Comparison of ENCODE assay signal across 20 mouse cellular contexts in the genomic region with DNA sequence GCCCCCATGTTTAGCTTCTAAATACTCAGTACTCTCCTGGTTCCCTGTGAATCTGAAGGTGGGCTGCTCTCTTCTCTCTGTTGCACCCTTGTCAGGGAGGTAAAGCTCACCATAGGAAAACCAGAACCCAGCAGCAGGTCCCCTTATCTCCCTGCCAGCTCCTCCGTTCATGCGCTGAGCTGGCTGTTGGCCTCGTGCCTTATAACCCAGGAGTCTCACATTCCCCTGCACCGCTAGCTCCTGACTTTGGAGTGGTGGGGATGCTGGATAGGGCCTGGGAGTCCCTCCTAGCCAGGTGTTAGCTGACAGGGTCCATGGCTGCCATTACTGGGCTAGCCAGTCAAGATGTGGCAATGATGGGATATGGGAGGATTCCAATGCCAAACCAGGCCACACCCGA. TPM values are rescaled to one million over a fixed set of nuclear protein-coding genes. Genes with fewer than 3 reads are reported as not detected.
A peak's percentile ranks its signal among the peaks of the same experiment; 100 is the strongest.
DNase-seq lines count a peak whose midpoint lies in the region; ATAC-seq lines count a peak whose summit lies in the region.
"Had no signal": no experiment of that assay in that cellular context is flagged by ENCODE, and none has a peak within 500 bp of the region (broad histone marks: within the 10 kb centered on the region; RNA-seq: fewer than 3 reads in every experiment).

No protein-coding gene starts in this region.

- no peaks in the 10 kb centered on the region for H3K9me3 ChIP-seq in embryonic facial prominence, embryonic 13.5 days
- no peaks in the 10 kb centered on the region for H3K9me3 ChIP-seq in limb, embryonic 15.5 days
- H3K9me3 ChIP-seq: embryonic facial prominence, embryonic 12.5 days; G1E; lung, embryonic 15.5 days; midbrain, embryonic 10.5 days had no signal

- no peak for ATAC-seq in embryonic facial prominence, embryonic 13.5 days (ENCODE audit: insufficient number of reproducible peaks, insufficient read depth, low FRiP score, low TSS enrichment, low read depth)
- ATAC-seq in limb, embryonic 15.5 days (ENCODE audit: insufficient number of reproducible peaks, low FRiP score, low TSS enrichment, low read depth) = no peak
- ATAC-seq: activated CD4-positive, CD25-positive, alpha-beta regulatory T cell, adult 4 months; forebrain, embryonic 16.5 days had no signal

- peaks cover 96% of the 10 kb centered on the region for H3K36me3 ChIP-seq in embryonic facial prominence, embryonic 13.5 days
- peaks cover 69% of the 10 kb centered on the region for H3K36me3 ChIP-seq in limb, embryonic 15.5 days

- H3K9ac ChIP-seq in embryonic facial prominence, embryonic 13.5 days = no peak overlapping the region
- H3K9ac ChIP-seq in limb, embryonic 15.5 days = no peak overlapping the region
- H3K9ac ChIP-seq: embryonic facial prominence, embryonic 12.5 days; liver, embryonic 14.5 days; lung, embryonic 15.5 days had no signal

- H3K4me3 ChIP-seq in embryonic facial prominence, embryonic 13.5 days = no peak overlapping the region
- H3K4me3 ChIP-seq in limb, embryonic 15.5 days = no peak overlapping the region
- H3K4me3 ChIP-seq: embryonic facial prominence, embryonic 12.5 days; lung, embryonic 15.5 days; midbrain, embryonic 10.5 days had no signal

- WGBS in embryonic facial prominence, embryonic 13.5 days = 85% methylated on average over 5 of the region's 5 CpGs
- 56% methylated on average over 5 of the region's 5 CpGs for WGBS in limb, embryonic 15.5 days

- H3K4me2 ChIP-seq in embryonic facial prominence, embryonic 13.5 days = no peak overlapping the region
- H3K4me2 ChIP-seq in limb, embryonic 15.5 days = no peak overlapping the region
- H3K4me2 ChIP-seq: embryonic facial prominence, embryonic 12.5 days; lung, embryonic 15.5 days had no signal

- H3K27ac ChIP-seq in embryonic facial prominence, embryonic 13.5 days = peak overlapping the region; percentile 72; the same call in 1 of the 2 replicates
- peak overlapping the region; percentile 67; the same call in 1 of the 2 replicates for H3K27ac ChIP-seq in limb, embryonic 15.5 days
- H3K27ac ChIP-seq: liver, embryonic 14.5 days; macrophage; midbrain, embryonic 10.5 days had no signal

- peak; percentile 56 to 61 for DNase-seq in cerebellum, postnatal 25 days
- DNase-seq in cerebellum, postnatal 14 days = no peak
- DNase-seq in heart, postnatal 4 days = peak; percentile 45
- no peak for DNase-seq in heart, adult 9 months (ENCODE audit: low spot score in 2 of 2)
- DNase-seq in right cerebral cortex, postnatal 4 days = no peak
- DNase-seq: adrenal gland, postnatal 10 days; kidney, adult 18-20 months; kidney, postnatal 14 days; thymus, postnatal 14 days had no signal

- H3K27me3 ChIP-seq in embryonic facial prominence, embryonic 13.5 days = no peaks in the 10 kb centered on the region
- H3K27me3 ChIP-seq in limb, embryonic 15.5 days = no peaks in the 10 kb centered on the region
- H3K27me3 ChIP-seq: embryonic facial prominence, embryonic 12.5 days; lung, embryonic 15.5 days had no signal

- peaks cover 45% of the 10 kb centered on the region for H3K4me1 ChIP-seq in embryonic facial prominence, embryonic 13.5 days
- H3K4me1 ChIP-seq in limb, embryonic 15.5 days = peaks cover 55% of the 10 kb centered on the region
- H3K4me1 ChIP-seq: lung, embryonic 15.5 days; midbrain, embryonic 10.5 days had no signal

RNA-seq across cellular contexts. Expression of gene Pqlc2, which starts 24.3 kb away (rescaled TPM):
- total RNA-seq in heart, postnatal 4 days (2021) = 1 to 10 TPM; 3.9 TPM
- polyA plus RNA-seq in embryonic facial prominence, embryonic 13.5 days (2015; fragmentation: Nextera tagmentation; extraction: Ambion mirVana) = 14.9 and 16.7 TPM in 2 replicates
- 16.7 and 18.2 TPM in 2 replicates for polyA plus RNA-seq in limb, embryonic 15.5 days (2015; fragmentation: Nextera tagmentation; extraction: Ambion mirVana)
- total RNA-seq: hematopoietic stem cell, adult 5-6 weeks had no signal

RNA-seq across cellular contexts. Expression of gene Akr7a5, which starts 24.3 kb away (rescaled TPM):
- 10 to 100 TPM; 28.4 to 32.9 TPM for total RNA-seq in heart, postnatal 4 days (2021)
- polyA plus RNA-seq in embryonic facial prominence, embryonic 13.5 days (2015; fragmentation: Nextera tagmentation; extraction: Ambion mirVana) = 91.9 and 121 TPM in 2 replicates
- 82.9 and 85.8 TPM in 2 replicates for polyA plus RNA-seq in limb, embryonic 15.5 days (2015; fragmentation: Nextera tagmentation; extraction: Ambion mirVana)

Comparison
In these comparisons a context has a peak if more than half of its experiments do, and no peak if none do; other contexts are left out.
1. DNase-seq: peak in cerebellum, postnatal 25 days (2 of 2) and heart, postnatal 4 days (single experiment); none in cerebellum, postnatal 14 days (0 of 2), heart, adult 9 months (0 of 2) and right cerebral cortex, postnatal 4 days (single experiment).